Mouse (Mus musculus) CH12.LX (cell line): Measurements from ENCODE around the gene Ppp1cc. TPM values are rescaled to one million over a fixed set of nuclear protein-coding genes. Genes with fewer than 3 reads are reported as not detected.
A peak's percentile ranks its signal among the peaks of the same experiment; 100 is the strongest.

Experiments
- DNase-seq: peaks from one replicate; pipeline ENCODE4 v3.0.0-alpha.2; 2013; ENCODE audit errors: extremely low read depth
- H3K27ac ChIP-seq: 2 replicates; pipeline ENCODE4 v1.5.1; 2012; ENCODE audit warnings: low read depth, mild to moderate bottlenecking, control low read depth, moderate library complexity; ENCODE audit not compliant: insufficient read depth
- H3K27me3 ChIP-seq: replicated peaks from 2 replicates; pipeline ENCODE3; 2012; ENCODE audit warnings: inconsistent platforms
- H3K36me3 ChIP-seq, 2 experiments: replicated peaks in 1 of 2; 2 replicates each; pipeline versions ENCODE3 to v1.6.1; 2012; ENCODE audit warnings: inconsistent platforms in 1 of 2, low read length in 1 of 2, mild to moderate bottlenecking in 1 of 2, mixed read lengths in 1 of 2, moderate library complexity in 1 of 2; ENCODE audit not compliant: control insufficient read depth in 1 of 2, insufficient read depth in 1 of 2
- H3K4me1 ChIP-seq, 2 experiments: 2 replicates each; pipeline ENCODE4 v1.6.1; 2012; ENCODE audit warnings: inconsistent platforms in 1 of 2, moderate library complexity in 1 of 2; ENCODE audit not compliant: insufficient read depth in 2 of 2, control insufficient read depth in 1 of 2
- H3K4me2 ChIP-seq: 2 replicates; pipeline ENCODE4 v1.6.1; 2012; ENCODE audit warnings: low read depth, mild to moderate bottlenecking, control low read depth; ENCODE audit not compliant: poor library complexity, insufficient read depth, severe bottlenecking
- H3K4me3 ChIP-seq, 3 experiments: fragments of 150-350 bp in 1 of 3; sonication (generic) in 1 of 3; replicated peaks in 1 of 3; 2 replicates each; pipeline versions ENCODE3 to v1.5.1; 2011 to 2012; ENCODE audit warnings: low read depth in 2 of 3, low read length in 2 of 3, mild to moderate bottlenecking in 2 of 3, moderate library complexity in 2 of 3, control low read depth in 1 of 3, improper control_type of control experiment in 1 of 3, inconsistent platforms in 1 of 3, mixed read lengths in 1 of 3; ENCODE audit not compliant: poor library complexity in 1 of 3
- H3K79me2 ChIP-seq: replicated peaks from 2 replicates; pipeline ENCODE4 v1.6.1; 2012; ENCODE audit warnings: mild to moderate bottlenecking, moderate library complexity; ENCODE audit not compliant: control insufficient read depth, poor library complexity, insufficient read depth, severe bottlenecking; ENCODE audit errors: extremely low read depth
- H3K9ac ChIP-seq: 2 replicates; pipeline ENCODE4 v1.6.1; 2012; ENCODE audit warnings: low read depth, mild to moderate bottlenecking, control low read depth, moderate library complexity; ENCODE audit not compliant: insufficient read depth
- H3K9me3 ChIP-seq: replicated peaks from 2 replicates; pipeline ENCODE3; 2012; ENCODE audit warnings: low read length, inconsistent platforms, mixed read lengths
- CHD1 ChIP-seq: IDR thresholded peaks from 2 replicates; pipeline ENCODE4 v1.6.1; 2012; ENCODE audit warnings: low read depth, low read length, improper control_type of control experiment, inconsistent platforms
- CTCF ChIP-seq, 2 experiments: IDR thresholded peaks in 1 of 2; conservative IDR thresholded peaks in 1 of 2; 2 replicates each; pipeline ENCODE4 v1.5.1; 2011 to 2012; ENCODE audit warnings: low read depth in 2 of 2, low read length in 2 of 2, improper control_type of control experiment in 1 of 2, inconsistent platforms in 1 of 2, mild to moderate bottlenecking in 1 of 2, moderate library complexity in 1 of 2
- GABPA ChIP-seq: IDR thresholded peaks from 2 replicates; pipeline ENCODE4 v1.6.1; 2012; ENCODE audit warnings: low read depth, low read length, improper control_type of control experiment, inconsistent platforms; ENCODE audit not compliant: insufficient replicate concordance
- IRF4 ChIP-seq: IDR thresholded peaks from 2 replicates; pipeline ENCODE4 v1.6.1; 2014; ENCODE audit warnings: low read depth, mild to moderate bottlenecking, inconsistent platforms, low read length, improper control_type of control experiment
- MAFK ChIP-seq: IDR thresholded peaks from 2 replicates; pipeline ENCODE4 v1.6.1; 2011; ENCODE audit warnings: low read length, improper control_type of control experiment; ENCODE audit not compliant: insufficient replicate concordance
- MAZ ChIP-seq: IDR thresholded peaks from 2 replicates; pipeline ENCODE4 v1.6.1; 2012; ENCODE audit warnings: low read depth, mild to moderate bottlenecking, inconsistent platforms, low read length, improper control_type of control experiment, moderate library complexity
- MXI1 ChIP-seq: IDR thresholded peaks from 2 replicates; pipeline ENCODE4 v1.6.1; 2011; ENCODE audit warnings: mild to moderate bottlenecking, low read depth, low read length, improper control_type of control experiment
- MYC ChIP-seq: IDR thresholded peaks from 2 replicates; pipeline ENCODE4 v1.6.1; 2011; ENCODE audit warnings: low read depth, mild to moderate bottlenecking, improper control_type of control experiment, low read length
- NELFE ChIP-seq: IDR thresholded peaks from 2 replicates; pipeline ENCODE4 v1.6.1; 2011; ENCODE audit warnings: low read depth, low read length, improper control_type of control experiment
- NRF1 ChIP-seq: IDR thresholded peaks from 2 replicates; pipeline ENCODE4 v1.6.1; 2014; ENCODE audit warnings: low read depth, mild to moderate bottlenecking, inconsistent platforms, low read length, improper control_type of control experiment, moderate library complexity
- PAX5 ChIP-seq: IDR thresholded peaks from 2 replicates; pipeline ENCODE4 v1.6.1; 2012; ENCODE audit warnings: low read length, inconsistent platforms, mixed read lengths
- POLR2AphosphoS2 ChIP-seq: IDR thresholded peaks from 2 replicates; pipeline ENCODE4 v1.6.1; 2011; ENCODE audit warnings: low read depth, low read length, improper control_type of control experiment
- RAD21 ChIP-seq: IDR thresholded peaks from 2 replicates; pipeline ENCODE4 v1.6.1; 2011; ENCODE audit warnings: low read depth, mild to moderate bottlenecking, low read length, improper control_type of control experiment, moderate library complexity
- RCOR1 ChIP-seq: conservative IDR thresholded peaks from 2 replicates; pipeline ENCODE4 v1.6.1; 2012; ENCODE audit warnings: low read depth, mild to moderate bottlenecking, inconsistent platforms, low read length, improper control_type of control experiment
- SIN3A ChIP-seq: IDR thresholded peaks from 2 replicates; pipeline ENCODE4 v1.6.1; 2012; ENCODE audit warnings: low read length, improper control_type of control experiment, inconsistent platforms
- TBP ChIP-seq: conservative IDR thresholded peaks from 2 replicates; pipeline ENCODE4 v1.6.1; 2011; ENCODE audit warnings: low read depth, low read length, improper control_type of control experiment
- TCF12 ChIP-seq: IDR thresholded peaks from 2 replicates; pipeline ENCODE4 v1.6.1; 2014; ENCODE audit warnings: low read depth, mild to moderate bottlenecking, inconsistent platforms, low read length, improper control_type of control experiment
- ZC3H11A ChIP-seq: IDR thresholded peaks from 2 replicates; pipeline ENCODE4 v1.6.1; 2012; ENCODE audit warnings: low read depth, mild to moderate bottlenecking, inconsistent platforms, low read length, improper control_type of control experiment
- ZKSCAN1 ChIP-seq: IDR thresholded peaks from 2 replicates; pipeline ENCODE4 v1.6.1; 2012; ENCODE audit warnings: low read depth, inconsistent platforms, low read length, improper control_type of control experiment, borderline replicate concordance
- ZNF384 ChIP-seq: IDR thresholded peaks from 2 replicates; pipeline ENCODE4 v1.6.1; 2012; ENCODE audit warnings: low read depth, low read length, improper control_type of control experiment, inconsistent platforms
- dilution Hi-C: fragments of 300-500 bp; cut with MboI; formaldehyde crosslinking; loops from 2 replicates; pipeline ENCODE4 v1.14.3; 2020; ENCODE audit warnings: low sequenced_read_pairs; ENCODE audit not compliant: extremely low pct_unique_long_range_greater_than_20kb, extremely low pct_ligation_motif_present
- in situ Hi-C: fragments of 300-500 bp; cut with MboI; formaldehyde crosslinking; loops from 3 replicates; pipeline ENCODE4 v1.14.3; 2019; ENCODE audit warnings: low sequenced_read_pairs, low pct_ligation_motif_present, low pct_unique_long_range_greater_than_20kb, mixed read lengths
- polyA plus RNA-seq: library from polyadenylated mRNA; unstranded; fragments of >175 nt; gene quantifications from 2 replicates; pipeline ENCODE4 v1.2.1, GENCODE M21; 2012; ENCODE audit warnings: low read depth; ENCODE audit not compliant: insufficient read length
- total RNA-seq, 2 experiments: library from RNA; depleted of rRNA; stranded (reverse); fragments of 300-350 nt in 1 of 2; fragments of >200 nt in 1 of 2; gene quantifications; 2 replicates each; pipeline ENCODE4 v1.2.3; 2012 to 2014

Gene Ppp1cc
- total and polyA plus RNA-seq, 3 experiments, result 191 to 406 (median 358) TPM

- peak; percentile 61; the same call in 1 of the 2 replicates for TF ChIP-seq NELFE
Measured at GRCm38 (mm10) chr5:122145381-122146055, 12.6 kb upstream of the Ppp1cc start (continued).

DNA sequence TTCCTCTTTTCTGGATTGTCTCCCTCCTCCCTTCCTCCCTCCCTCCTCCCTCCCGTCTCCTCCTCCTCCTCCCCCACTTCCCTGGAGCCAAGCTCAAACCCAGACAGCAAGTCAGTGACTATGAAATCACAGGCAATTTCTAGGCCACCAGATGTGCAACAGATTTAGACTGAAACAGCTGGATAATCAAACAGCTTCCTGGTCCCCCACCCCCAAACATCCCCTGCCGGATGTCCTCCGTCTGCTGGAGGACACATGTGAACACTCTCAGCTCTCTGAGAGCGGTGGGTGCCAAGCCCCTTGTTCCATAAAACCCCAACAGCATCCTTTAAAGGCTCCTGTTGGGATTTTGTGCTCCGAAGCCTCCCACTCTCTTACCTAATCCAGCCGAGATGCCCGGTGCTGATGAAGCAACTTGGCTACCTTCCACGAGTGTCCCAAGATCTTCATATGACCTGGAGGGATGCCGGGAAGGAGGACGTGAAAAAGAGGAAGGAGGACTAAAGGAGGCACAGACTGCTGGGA lies 12.0 kb upstream of the Ppp1cc start:
- TF ChIP-seq MAZ, result no peak
- TF ChIP-seq TCF12, result 0 out of 2 replicates have a peak, but pooled peaks have one; percentile 20
- no peak for TF ChIP-seq ZC3H11A
- TF ChIP-seq NELFE, result no peak
- dilution Hi-C loops, result no loop called here
- H3K4me2 ChIP-seq, result 0 out of 2 replicates have a peak overlapping the region, but pooled peaks have one; percentile 12
- peaks cover 3 to 44% of the 10 kb centered on the region in 2 experiments for H3K4me1 ChIP-seq
- no peak overlapping the region; the same call in 1 of the 2 replicates for H3K27ac ChIP-seq
- peak overlapping the region in 1 of 3 experiments; percentile 61 for H3K4me3 ChIP-seq
- peaks cover 0 to 3% of the 10 kb centered on the region in 2 experiments for H3K36me3 ChIP-seq
- in situ Hi-C loops, result loop anchor here (25.0 kb wide), 2 partner anchors 116 to 491 kb away; partner anchors contain the start of genes P2rx7 and Tctn1
- H3K79me2 ChIP-seq, result no peaks in the 10 kb centered on the region
- H3K27me3 ChIP-seq, result no peaks in the 10 kb centered on the region
- H3K9me3 ChIP-seq, result no peaks in the 10 kb centered on the region
- DNase-seq, result peak; percentile 57
- H3K9ac ChIP-seq, result no peak overlapping the region

DNA sequence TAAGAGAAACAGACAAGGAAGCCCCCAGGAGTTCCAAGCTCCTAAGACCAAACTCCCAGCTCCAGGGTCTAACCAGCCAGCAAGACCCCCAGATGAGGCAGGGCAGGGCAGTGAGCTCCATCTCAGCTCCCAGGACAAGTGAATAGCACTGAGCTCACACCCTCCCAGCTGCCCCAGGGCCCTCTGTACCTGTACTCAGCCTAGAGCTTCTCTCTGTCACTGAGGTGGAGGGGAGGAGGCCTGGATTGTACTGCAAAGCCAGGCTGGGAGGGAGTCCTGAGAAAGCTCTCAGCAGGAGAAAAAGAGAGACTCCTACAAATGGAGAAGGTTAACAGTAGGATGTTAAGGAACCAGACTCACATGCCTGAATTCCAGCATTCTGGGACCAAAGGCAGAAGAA lies 11.5 kb upstream of the Ppp1cc start:
- Histone ChIP-seq H3K9ac (no peak overlapping the region), H3K4me2 (no peak overlapping the region), H3K36me3 (peaks cover 0 to 2% of the 10 kb centered on the region in 2 experiments), H3K4me3 (peak overlapping the region in 1 of 3 experiments; percentile 61), H3K27ac (no peak overlapping the region), H3K79me2 (no peaks in the 10 kb centered on the region), H3K4me1 (peaks cover 3 to 49% of the 10 kb centered on the region in 2 experiments), H3K27me3 (no peaks in the 10 kb centered on the region), H3K9me3 (no peaks in the 10 kb centered on the region)
- dilution Hi-C loops, result no loop called here
- in situ Hi-C loops, result loop anchor here (25.0 kb wide), 2 partner anchors 116 to 491 kb away; partner anchors contain the start of genes P2rx7 and Tctn1
- TF ChIP-seq RAD21, result no peak
- TF ChIP-seq CTCF (conservative IDR thresholded peaks at IDR 0.05 in 1 of 2, IDR thresholded peaks at IDR 0.05 in 1 of 2; ENCODE audit: low read depth in 2 of 2, low read length in 2 of 2), result no peak
- no peak for TF ChIP-seq PAX5
- no peak for TF ChIP-seq CHD1
- TF ChIP-seq POLR2AphosphoS2, result no peak
- no peak for TF ChIP-seq MYC
- TF ChIP-seq ZNF384, result no peak
- no peak for TF ChIP-seq GABPA
- no peak for TF ChIP-seq SIN3A
- TF ChIP-seq TBP, result no peak
- no peak for TF ChIP-seq MXI1
- no peak for TF ChIP-seq IRF4
- no peak for TF ChIP-seq MAFK
- TF ChIP-seq ZKSCAN1, result no peak
- no peak for TF ChIP-seq RCOR1
- TF ChIP-seq NRF1, result no peak
- no peak for DNase-seq
